8 mouse cellular contexts compared by ENCODE assay signal in genomic region chr2:32727435-32727834, GRCm38 (mm10). TPM values are rescaled to one million over a fixed set of nuclear protein-coding genes. Genes with fewer than 3 reads are reported as not detected.
DNase-seq lines count a peak whose midpoint lies in the region; ATAC-seq and TF ChIP-seq lines count a peak whose summit lies in the region.

No protein-coding gene starts in this region.

- POLR2A ChIA-PET in Patski (lab: Charles Lee): interaction anchor here (0.6 kb wide), 1 partner anchor 318 kb away, joined by 3 read pairs; no protein-coding TSS in a partner anchor

- ATAC-seq in Patski: peak; percentile 79
- peak; percentile 96 for ATAC-seq in hindbrain, embryonic 15.5 days (ENCODE audit: low FRiP score, low read depth)

- H3K27ac ChIP-seq in hindbrain, embryonic 15.5 days (replicated peaks): peak overlapping the region; percentile 42; the same call in 1 of the 2 replicates
- H3K27ac ChIP-seq in macrophage: peak overlapping the region; percentile 10; the same call in 1 of the 2 replicates

- H3K27me3 ChIP-seq in Patski: no peaks in the 10 kb centered on the region
- H3K27me3 ChIP-seq in hindbrain, embryonic 15.5 days: no peaks in the 10 kb centered on the region

- 0 out of 2 replicates have a peak overlapping the region, but pooled peaks have one; percentile 15 for H3K9ac ChIP-seq in hindbrain, embryonic 15.5 days

- H3K9me3 ChIP-seq in hindbrain, embryonic 15.5 days: no peaks in the 10 kb centered on the region

- no peaks in the 10 kb centered on the region for H3K36me3 ChIP-seq in hindbrain, embryonic 15.5 days
- H3K36me3 ChIP-seq in macrophage (ENCODE audit: inconsistent target): peaks cover 9% of the 10 kb centered on the region; the same call in 1 of the 2 replicates

- H3K4me1 ChIP-seq in hindbrain, embryonic 15.5 days (replicated peaks): peaks cover 8% of the 10 kb centered on the region

- in situ Hi-C loops in Patski (cut with MboI; ENCODE audit: low pct_unique_long_range_greater_than_20kb): no loop called here

- no peak for TF ChIP-seq CTCF in Patski (IDR thresholded peaks at IDR 0.05)

- peaks cover 51% of the 10 kb centered on the region for H3K79me2 ChIP-seq in macrophage (ENCODE audit: inconsistent target)

- peak overlapping the region; percentile 53 for H3K4me2 ChIP-seq in hindbrain, embryonic 15.5 days

- DNase-seq in Patski (ENCODE audit: low read depth, low spot score): no peak
- peak; percentile 78 to 79 for DNase-seq in cerebellum, postnatal 36 days
- peak; percentile 77 to 82 for DNase-seq in frontal cortex, postnatal 36 days (ENCODE audit: low spot score in 2 of 2)
- peak; percentile 75 to 82 for DNase-seq in left cerebral cortex, adult 18-20 months (ENCODE audit: low spot score in 2 of 2)
- DNase-seq in right cerebral cortex, adult 18-20 months: peak; percentile 92
- DNase-seq in urinary bladder, postnatal 10 days (ENCODE audit: low spot score): peak; percentile 50

- CTCF ChIA-PET in Patski (lab: Charles Lee): interaction anchor here (1.0 to 2.1 kb wide), 3 partner anchors 11 to 30 kb away, joined by 3 to 8 read pairs (median 4); partner anchors contain the start of gene Tor2a

- under 1% methylated on average over 16 of the region's 16 CpGs for WGBS in hindbrain, embryonic 15.5 days
- WGBS in macrophage (ENCODE audit: missing documents): 9% methylated on average over 16 of the region's 16 CpGs

- peak overlapping the region; percentile 28 for H3K4me3 ChIP-seq in hindbrain, embryonic 15.5 days
- H3K4me3 ChIP-seq in macrophage (ENCODE audit: inconsistent target): peak overlapping the region; percentile 24

RNA-seq across cellular contexts. Expression of gene Sh2d3c, which starts 6.6 kb away (rescaled TPM):
- polyA plus RNA-seq in Patski (2021) (3.6 TPM), macrophage (2018) (9.3 to 12.5 TPM (median 9.9 TPM) in 3 replicates)
- polyA plus RNA-seq in hindbrain, embryonic 15.5 days (2015; fragmentation: Nextera tagmentation; extraction: Ambion mirVana): 50.1 and 53.3 TPM in 2 replicates
- total RNA-seq in left cerebral cortex, adult 18-20 months (2021): 10 to 100 TPM; 27.9 to 35.5 TPM
- 100 to 1,000 TPM in 4 of 26 experiments, 10 to 100 TPM in 22; 12.3 to 119 (median 36.5) TPM for total RNA-seq in macrophage (2018; cell fraction: chromatin; rRNA removed)
- 10 to 100 TPM in 9 of 26 experiments, 1 to 10 TPM in 17; 1.3 to 21.4 (median 5.9) TPM for total RNA-seq in macrophage (2018; cell fraction: cytosol; rRNA removed)
- total RNA-seq in macrophage (2018; cell fraction: nucleus; rRNA removed): 10 to 100 TPM in 23 of 26 experiments, 1 to 10 TPM in 3; 4.8 to 46.5 (median 17.6) TPM

RNA-seq across cellular contexts. Expression of gene 6330409D20Rik, which starts 13.4 kb away (rescaled TPM):
- polyA plus RNA-seq in Patski (2021) (not detected), macrophage (2018) (not detected in 3 replicates)
- polyA plus RNA-seq in hindbrain, embryonic 15.5 days (2015; fragmentation: Nextera tagmentation; extraction: Ambion mirVana): 3.4 and 3.5 TPM in 2 replicates
- 1 to 10 TPM; 2.2 to 2.8 TPM for total RNA-seq in left cerebral cortex, adult 18-20 months (2021)
- total RNA-seq in macrophage (2018; cell fraction: chromatin; rRNA removed): not detected
- not detected for total RNA-seq in macrophage (2018; cell fraction: cytosol; rRNA removed)
- total RNA-seq in macrophage (2018; cell fraction: nucleus; rRNA removed): not detected

RNA-seq across cellular contexts. Expression of gene Cdk9, which starts 14.6 kb away (rescaled TPM):
- polyA plus RNA-seq in Patski (2021) (93.3 TPM), macrophage (2018) (99.2 to 144 TPM (median 121 TPM) in 3 replicates)
- polyA plus RNA-seq in hindbrain, embryonic 15.5 days (2015; fragmentation: Nextera tagmentation; extraction: Ambion mirVana): 69.0 and 73.4 TPM in 2 replicates
- 100 to 1,000 TPM; 128 to 133 TPM for total RNA-seq in left cerebral cortex, adult 18-20 months (2021)
- total RNA-seq in macrophage (2018; cell fraction: chromatin; rRNA removed): 100 to 1,000 TPM; 323 to 569 (median 405) TPM
- 100 to 1,000 TPM in 9 of 26 experiments, 10 to 100 TPM in 17; 69.8 to 132 (median 93.0) TPM for total RNA-seq in macrophage (2018; cell fraction: cytosol; rRNA removed)
- 100 to 1,000 TPM; 186 to 465 (median 294) TPM for total RNA-seq in macrophage (2018; cell fraction: nucleus; rRNA removed)

RNA-seq across cellular contexts. Expression of gene Fpgs, which starts 23.5 kb away (rescaled TPM):
- 28.9 TPM for polyA plus RNA-seq in Patski (2021)
- polyA plus RNA-seq in hindbrain, embryonic 15.5 days (2015; fragmentation: Nextera tagmentation; extraction: Ambion mirVana): 20.4 and 22.7 TPM in 2 replicates
- 1 to 10 TPM; 7.6 to 9.0 TPM for total RNA-seq in left cerebral cortex, adult 18-20 months (2021)
- 10 to 100 TPM in 17 of 26 experiments, 1 to 10 TPM in 9; 2.6 to 40.2 (median 13.5) TPM for total RNA-seq in macrophage (2018; cell fraction: chromatin; rRNA removed)
- 1 to 10 TPM; 1.3 to 5.0 (median 2.8) TPM for total RNA-seq in macrophage (2018; cell fraction: cytosol; rRNA removed)
- 10 to 100 TPM in 5 of 26 experiments, 1 to 10 TPM in 21; 1.8 to 30.5 (median 5.1) TPM for total RNA-seq in macrophage (2018; cell fraction: nucleus; rRNA removed)
- 2.8 to 10.3 TPM (median 3.5 TPM) in 3 replicates for polyA plus RNA-seq in macrophage (2018)

RNA-seq across cellular contexts. Expression of gene Tor2a, which starts 29.6 kb away (rescaled TPM):
- polyA plus RNA-seq in Patski (2021): 66.0 TPM
- polyA plus RNA-seq in hindbrain, embryonic 15.5 days (2015; fragmentation: Nextera tagmentation; extraction: Ambion mirVana): 50.3 and 53.3 TPM in 2 replicates
- 10 to 100 TPM; 28.7 to 34.3 TPM for total RNA-seq in left cerebral cortex, adult 18-20 months (2021)
- 10 to 100 TPM in 14 of 26 experiments, 1 to 10 TPM in 12; 3.3 to 28.6 (median 11.1) TPM for total RNA-seq in macrophage (2018; cell fraction: chromatin; rRNA removed)
- 10 to 100 TPM; 25.3 to 48.3 (median 33.9) TPM for total RNA-seq in macrophage (2018; cell fraction: cytosol; rRNA removed)
- 10 to 100 TPM in 25 of 26 experiments, 1 to 10 TPM in 1; 9.5 to 41.5 (median 20.7) TPM for total RNA-seq in macrophage (2018; cell fraction: nucleus; rRNA removed)
- polyA plus RNA-seq in macrophage (2018): 19.2 to 50.7 TPM (median 39.7 TPM) in 3 replicates
